Mouse (Mus musculus): ENCODE data around the gene Fbxo24. TPM values are rescaled to one million over a fixed set of nuclear protein-coding genes. Genes with fewer than 3 reads are reported as not detected.

Fbxo24 gene
- total RNA-seq, 2 experiments from 2014 or later = 0.15 to 0.28 TPM

- no peak for DNase-seq
- Histone ChIP-seq H3K27ac (0 out of 2 replicates have a peak overlapping the region, but pooled peaks have one; percentile 86), H3K4me3 (no peak overlapping the region)
- no peak for TF ChIP-seq CTCF (IDR thresholded peaks at IDR 0.05)
- intact Hi-C loops (cut with DNase I) = no loop called here
These were observed 24.6 kb upstream of the Fbxo24 start for GRCm38 (mm10) chr5:137653366-137653765.

GRCm38 (mm10) chr5:137652474-137652873, 23.7 kb upstream of the Fbxo24 start:
- H3K27ac ChIP-seq = peak overlapping the region; percentile 86
- DNase-seq = peak; percentile 82
- TF ChIP-seq CTCF (IDR thresholded peaks at IDR 0.05) = peak; percentile 84
- peak overlapping the region; percentile 28 for H3K4me3 ChIP-seq
- intact Hi-C loops (cut with DNase I) = loop anchor here (1.0 kb wide), 1 partner anchor 67 kb away; no protein-coding TSS in a partner anchor

- TF ChIP-seq CTCF (IDR thresholded peaks at IDR 0.05) = no peak
- Histone ChIP-seq H3K27ac (peak overlapping the region; percentile 86), H3K4me3 (peak overlapping the region; percentile 43)
- intact Hi-C loops (cut with DNase I) = no loop called here
- peak; percentile 62 for DNase-seq
These were observed 21.1 kb upstream of the Fbxo24 start for GRCm38 (mm10) chr5:137649669-137650571.

GRCm38 (mm10) chr5:137649251-137649650, 20.4 kb upstream of the Fbxo24 start:
- intact Hi-C loops (cut with DNase I) = no loop called here
- TF ChIP-seq CTCF (IDR thresholded peaks at IDR 0.05) = no peak
- peak overlapping the region; percentile 86 for H3K27ac ChIP-seq
- DNase-seq = no peak
- H3K4me3 ChIP-seq = no peak overlapping the region

GRCm38 (mm10) chr5:137647827-137648601, 19.2 kb upstream of the Fbxo24 start:
- DNase-seq = no peak
- intact Hi-C loops (cut with DNase I) = no loop called here
- peak overlapping the region; percentile 86; the same call in 1 of the 2 replicates for H3K27ac ChIP-seq
- no peak for TF ChIP-seq CTCF (IDR thresholded peaks at IDR 0.05)
- no peak overlapping the region for H3K4me3 ChIP-seq

- intact Hi-C loops (cut with DNase I) = no loop called here
- peak; percentile 67 for DNase-seq
- TF ChIP-seq CTCF (IDR thresholded peaks at IDR 0.05) = no peak
- Histone ChIP-seq H3K4me3 (peak within 1 kb of the TSS; percentile 65), H3K27ac (peak within 1 kb of the TSS; percentile 73)
These were observed 16.9 kb upstream of the Fbxo24 start, which contains the start of gene Irs3 for GRCm38 (mm10) chr5:137645652-137646091. Gene Irs3 (minus strand): TSS chr5:137645714.

- Histone ChIP-seq H3K4me3 (peak overlapping the region; percentile 65), H3K27ac (peak overlapping the region; percentile 73)
- intact Hi-C loops (cut with DNase I) = no loop called here
- no peak for DNase-seq
- no peak for TF ChIP-seq CTCF (IDR thresholded peaks at IDR 0.05)
These were observed 16.4 kb upstream of the Fbxo24 start for GRCm38 (mm10) chr5:137645091-137645651.

GRCm38 (mm10) chr5:137644484-137644883, 15.7 kb upstream of the Fbxo24 start:
- no peak for DNase-seq
- peak overlapping the region; percentile 65 for H3K4me3 ChIP-seq
- intact Hi-C loops (cut with DNase I) = no loop called here
- no peak for TF ChIP-seq CTCF (IDR thresholded peaks at IDR 0.05)
- peak overlapping the region; percentile 31 for H3K27ac ChIP-seq

- Histone ChIP-seq H3K27ac (no peak overlapping the region), H3K4me3 (no peak overlapping the region)
- intact Hi-C loops (cut with DNase I) = no loop called here
- DNase-seq = no peak
- no peak for TF ChIP-seq CTCF (IDR thresholded peaks at IDR 0.05)
These were observed 14.1 kb upstream of the Fbxo24 start for GRCm38 (mm10) chr5:137642886-137643285.

GRCm38 (mm10) chr5:137641054-137641453, 12.3 kb upstream of the Fbxo24 start, which contains the start of gene Sap25:
Gene Sap25 (plus strand): TSS chr5:137641334.
- H3K27ac ChIP-seq = no peak within 1 kb of the TSS
- TF ChIP-seq CTCF (IDR thresholded peaks at IDR 0.05) = peak; percentile 58
- peak; percentile 60 for DNase-seq
- intact Hi-C loops (cut with DNase I) = no loop called here
- H3K4me3 ChIP-seq = no peak within 1 kb of the TSS

GRCm38 (mm10) chr5:137639472-137639871, 10.7 kb upstream of the Fbxo24 start:
- intact Hi-C loops (cut with DNase I) = no loop called here
- H3K27ac ChIP-seq = no peak overlapping the region
- DNase-seq = no peak
- no peak overlapping the region for H3K4me3 ChIP-seq
- no peak for TF ChIP-seq CTCF (IDR thresholded peaks at IDR 0.05)

- no peak overlapping the region for H3K4me3 ChIP-seq
- TF ChIP-seq CTCF (IDR thresholded peaks at IDR 0.05) = no peak
- intact Hi-C loops (cut with DNase I) = no loop called here
- no peak for DNase-seq
- peak overlapping the region; percentile 8; the same call in 1 of the 2 replicates for H3K27ac ChIP-seq
These were observed 4.7 kb upstream of the Fbxo24 start for GRCm38 (mm10) chr5:137633397-137634084.

Measured in gastrocnemius, adult 2 months (tissue).